Mouse (Mus musculus) kidney, adult 2 months (tissue): ENCODE data around the gene 9030025P20Rik.
"Not testable (repeated sequence)": the region's sequence is repeated elsewhere in the genome, so short reads cannot be mapped to it uniquely, and the experiment has no call there.

Source experiments
- CTCF ChIP-seq: fragments of 200-500 bp; conservative IDR thresholded peaks from 2 replicates; pipeline ENCODE4 v1.5.1; 2011; ENCODE audit warnings: low read depth, mild to moderate bottlenecking, control low read depth, low read length, moderate library complexity, mixed read lengths; ENCODE audit not compliant: insufficient read depth, insufficient read length
- POLR2A ChIP-seq: fragments of 200-500 bp; IDR thresholded peaks from one replicate; pipeline ENCODE4 v1.6.1; 2011; ENCODE audit warnings: low read depth, low read length, control low read depth

DNA sequence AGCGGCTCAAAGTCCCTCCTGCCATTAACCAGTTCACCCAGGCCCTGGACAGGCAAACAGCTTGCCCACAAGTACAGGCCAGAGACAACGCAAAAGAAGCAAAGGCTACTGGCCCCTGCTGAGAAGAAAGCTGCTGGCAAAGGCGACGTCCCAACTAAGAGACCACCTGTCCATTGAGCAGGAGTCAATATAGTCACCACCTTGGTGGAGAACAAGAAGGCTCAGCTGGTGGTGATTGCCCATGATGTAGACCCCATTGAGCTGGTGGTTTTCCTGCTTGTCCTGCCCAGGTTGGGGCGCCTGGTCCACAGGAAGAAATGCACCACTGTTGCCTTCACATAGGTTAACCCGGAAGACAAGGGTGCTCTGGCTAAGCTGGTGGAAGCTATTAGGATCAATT is 36.1 kb upstream of the 9030025P20Rik start:
- TF ChIP-seq CTCF, POLR2A: not testable (repeated sequence)
